15 mouse cellular contexts compared by ENCODE assay signal in the genomic region with DNA sequence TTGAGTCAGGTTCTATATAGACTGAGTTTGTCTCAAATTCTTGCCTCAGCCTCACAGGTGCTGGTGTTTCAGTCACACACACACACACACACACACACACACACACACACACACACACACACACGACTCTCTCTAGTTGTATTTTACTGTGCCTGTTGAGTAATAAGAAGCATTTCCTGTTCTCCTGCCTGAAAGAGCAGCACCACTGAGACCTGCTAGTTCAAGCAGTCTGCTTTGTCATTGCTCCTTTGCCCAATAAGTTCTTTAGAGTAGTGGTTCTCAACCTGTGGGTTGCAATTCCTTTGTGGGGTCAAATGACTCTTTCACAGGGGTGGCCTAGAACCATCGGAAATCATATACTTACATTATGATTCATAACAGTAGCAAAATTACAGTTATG. TPM values are rescaled to one million over a fixed set of nuclear protein-coding genes. Genes with fewer than 3 reads are reported as not detected.
DNase-seq lines count a peak whose midpoint lies in the region; ATAC-seq and TF ChIP-seq lines count a peak whose summit lies in the region.
"Had no signal": no experiment of that assay in that cellular context is flagged by ENCODE, and none has a peak within 500 bp of the region (broad histone marks: within the 10 kb centered on the region; RNA-seq: fewer than 3 reads in every experiment).

No protein-coding gene starts in this region.

- intact Hi-C loops in gastrocnemius, postnatal 14 days (cut with DNase I; ENCODE audit: low total_unique reads), result no loop called here

- peak; percentile 3 for DNase-seq in thymus, postnatal 0 days (ENCODE audit: low spot score)
- DNase-seq in thymus, adult 2 months, result no peak
- no peak for DNase-seq in gastrocnemius, postnatal 14 days
- DNase-seq in frontal cortex, postnatal 25 days (ENCODE audit: low spot score in 2 of 2), result no peak
- DNase-seq in kidney, postnatal 36 days, result no peak
- DNase-seq: cerebellum, adult 11 months; gastrocnemius, postnatal 10 days; heart, postnatal 4 days; layer of hippocampus, adult 9-11 months; right cerebral cortex, postnatal 4 days; thymus, postnatal 25 days had no signal

- TF ChIP-seq POLR2A in thymus, adult 2 months (IDR thresholded peaks at IDR 0.05; ENCODE audit: control insufficient read depth, extremely low read depth, insufficient read depth, low read length, poor library complexity), result no peak

- H3K9me3 ChIP-seq in liver, embryonic 16.5 days (replicated peaks; ENCODE audit: control insufficient read depth, low read length), result no peaks in the 10 kb centered on the region
- H3K9me3 ChIP-seq: forebrain, embryonic 15.5 days had no signal

- H3K27ac ChIP-seq in thymus, adult 2 months (ENCODE audit: control insufficient read depth, insufficient read depth, low read length), result no peak overlapping the region
- peak overlapping the region; percentile 34; the same call in 1 of the 2 replicates for H3K27ac ChIP-seq in liver, embryonic 16.5 days (ENCODE audit: low read length)
- H3K27ac ChIP-seq: forebrain, embryonic 15.5 days had no signal

- H3K4me1 ChIP-seq in thymus, adult 2 months (replicated peaks; ENCODE audit: control insufficient read depth, insufficient read depth, low read length), result no peaks in the 10 kb centered on the region
- peaks cover 9% of the 10 kb centered on the region for H3K4me1 ChIP-seq in liver, embryonic 16.5 days (ENCODE audit: control insufficient read depth, low read depth, low read length)

- no peaks in the 10 kb centered on the region for H3K27me3 ChIP-seq in thymus, adult 2 months (ENCODE audit: control insufficient read depth, insufficient read depth, low read length)
- H3K27me3 ChIP-seq in liver, embryonic 16.5 days (ENCODE audit: control insufficient read depth, insufficient read depth, low read depth, low read length), result no peaks in the 10 kb centered on the region
- H3K27me3 ChIP-seq: forebrain, embryonic 15.5 days had no signal

- no peaks in the 10 kb centered on the region for H3K36me3 ChIP-seq in thymus, adult 2 months (ENCODE audit: control insufficient read depth, insufficient read depth, low read length)
- H3K36me3 ChIP-seq in liver, embryonic 16.5 days (ENCODE audit: control insufficient read depth, insufficient read depth), result no peaks in the 10 kb centered on the region

- ATAC-seq in hematopoietic stem cell, adult 5-6 weeks (replicated peaks in 1 of 2; ENCODE audit: insufficient read depth in 1 of 2, low FRiP score in 2 of 2, low TSS enrichment in 1 of 2, low read depth in 1 of 2, poor library complexity in 2 of 2, severe bottlenecking in 2 of 2), result peak; percentile 53 to 73; a peak in 2 of 4 replicates
- 0 out of 2 replicates have a peak, but pooled peaks have one; percentile 37 for ATAC-seq in liver, embryonic 16.5 days (ENCODE audit: low read depth)
- ATAC-seq: forebrain, embryonic 15.5 days had no signal

- no peak for TF ChIP-seq CTCF in thymus, adult 2 months (IDR thresholded peaks at IDR 0.05; ENCODE audit: borderline replicate concordance, control insufficient read depth, extremely low read depth, insufficient read depth, low read length, poor library complexity)

- no peak overlapping the region for H3K9ac ChIP-seq in liver, embryonic 16.5 days (ENCODE audit: low read depth, low read length)
- H3K9ac ChIP-seq: forebrain, embryonic 15.5 days had no signal

- 46% methylated on average over 2 of the region's 2 CpGs for WGBS in thymus, adult 2 months
- 40% methylated on average over 2 of the region's 2 CpGs for WGBS in liver, embryonic 16.5 days (ENCODE audit: insufficient replicate concordance)

- no peak overlapping the region for H3K4me3 ChIP-seq in thymus, adult 2 months (ENCODE audit: control insufficient read depth, insufficient read depth, low read length)
- H3K4me3 ChIP-seq in liver, embryonic 16.5 days (ENCODE audit: low read depth, low read length), result no peak overlapping the region
- H3K4me3 ChIP-seq: forebrain, embryonic 15.5 days had no signal

- no peak overlapping the region for H3K4me2 ChIP-seq in liver, embryonic 16.5 days (ENCODE audit: low read depth, low read length)
- H3K4me2 ChIP-seq: forebrain, embryonic 15.5 days; heart, embryonic 11.5 days had no signal

RNA-seq across cellular contexts. Expression of gene Map2k4, which starts 47.7 kb away (rescaled TPM):
- polyA plus RNA-seq in thymus, postnatal 0 days (2015; fragmentation: Nextera tagmentation; extraction: Ambion mirVana), result 36.6 and 44.0 TPM in 2 replicates
- 17.8 and 18.5 TPM in 2 replicates for polyA plus RNA-seq in thymus, adult 2 months (2012; rRNA removed)
- 34.3 and 37.6 TPM in 2 replicates for total RNA-seq in hematopoietic stem cell, adult 5-6 weeks (2017)
- 30.1 and 31.4 TPM in 2 replicates for polyA plus RNA-seq in liver, embryonic 16.5 days (2015; fragmentation: Nextera tagmentation; extraction: Ambion mirVana)
- 10 to 100 TPM; 54.9 to 56.0 TPM for total RNA-seq in gastrocnemius, postnatal 14 days (2021)
